Mouse (Mus musculus) intestine, embryonic 14.5 days (tissue): Measurements from ENCODE around the gene Dip2c. TPM values are rescaled to one million over a fixed set of nuclear protein-coding genes. Genes with fewer than 3 reads are reported as not detected.

ENCODE experiments used
- ATAC-seq: fragments of 200-750 bp; cut with Nextera tagmentation; replicated peaks from 2 replicates; pipeline ENCODE4 v1.8.0; 2017; ENCODE audit warnings: low read depth, moderate number of reproducible peaks, moderate TSS enrichment, moderate library complexity; ENCODE audit not compliant: low FRiP score, low TSS enrichment
- DNase-seq: peaks from one replicate; pipeline ENCODE4 v3.0.0-alpha.2; 2018; ENCODE audit warnings: low spot score
- H3K27ac ChIP-seq: fragments of 300-500 bp; sonication (generic); 2 replicates; pipeline ENCODE4 v1.5.1; 2014; ENCODE audit warnings: low read depth, mild to moderate bottlenecking, control low read depth
- H3K27me3 ChIP-seq: fragments of 300-500 bp; sonication (generic); replicated peaks from 2 replicates; pipeline ENCODE4 v1.6.1; 2014; ENCODE audit warnings: low read length, control low read depth; ENCODE audit not compliant: control insufficient read depth, insufficient read depth
- H3K36me3 ChIP-seq: fragments of 300-500 bp; sonication (generic); 2 replicates; pipeline ENCODE4 v1.6.1; 2014; ENCODE audit warnings: low read length, control low read depth; ENCODE audit not compliant: control insufficient read depth, insufficient read depth
- H3K4me1 ChIP-seq: fragments of 300-500 bp; sonication (generic); replicated peaks from 2 replicates; pipeline ENCODE4 v1.6.1; 2014; ENCODE audit warnings: low read length, control low read depth, mixed read lengths; ENCODE audit not compliant: control insufficient read depth, insufficient read depth
- H3K4me2 ChIP-seq: fragments of 300-500 bp; sonication (generic); 2 replicates; pipeline ENCODE4 v1.6.1; 2014; ENCODE audit warnings: low read length
- H3K4me3 ChIP-seq: fragments of 300-500 bp; sonication (generic); 2 replicates; pipeline ENCODE4 v1.5.1; 2014; ENCODE audit warnings: low read depth, low read length, control low read depth, mixed read lengths
- H3K9ac ChIP-seq: fragments of 300-500 bp; sonication (generic); 2 replicates; pipeline ENCODE4 v1.6.1; 2014; ENCODE audit warnings: mild to moderate bottlenecking, low read length
- H3K9me3 ChIP-seq: fragments of 300-500 bp; sonication (generic); 2 replicates; pipeline ENCODE4 v1.6.1; 2016; ENCODE audit warnings: low read length, control low read depth; ENCODE audit not compliant: control insufficient read depth
- WGBS: fragments of 180-500 bp; shearing (Covaris S2); extraction: QIAGEN DNeasy Blood & Tissue Kit; methylation state at CpG from one replicate; pipeline ENCODE4 v1.1.7; 2014; 5-methylcytosine and 5-hydroxymethylcytosine counted together
- polyA plus RNA-seq: library from polyadenylated mRNA; unstranded; fragments of >200 nt; fragmentation: Nextera tagmentation; extraction: Ambion mirVana; gene quantifications from 2 replicates; pipeline ENCODE4 v1.2.1, GENCODE M21; 2014

Dip2c gene
- polyA plus RNA-seq, 1 experiment from 2014 or later: 8.6 TPM

- WGBS: 94% methylated on average over 6 of the region's 6 CpGs
- no peak overlapping the region for H3K27ac ChIP-seq
Measured at GRCm38 (mm10) chr13:9656613-9657012, 380.3 kb downstream of the Dip2c start.

GRCm38 (mm10) chr13:9660711-9661110 is 384.4 kb downstream of the Dip2c start:
- DNase-seq (no peak), ATAC-seq (no peak)
- Histone ChIP-seq H3K9ac (no peak overlapping the region), H3K4me2 (no peak overlapping the region), H3K27ac (no peak overlapping the region), H3K4me3 (no peak overlapping the region), H3K36me3 (peaks cover 37% of the 10 kb centered on the region), H3K4me1 (no peaks in the 10 kb centered on the region), H3K27me3 (no peaks in the 10 kb centered on the region), H3K9me3 (no peaks in the 10 kb centered on the region)
- 68% methylated on average over 1 of the region's 1 CpGs for WGBS

More at GRCm38 (mm10) chr13:9656613-9657012, 380.3 kb downstream of the Dip2c start:
- Histone ChIP-seq H3K27me3 (no peaks in the 10 kb centered on the region), H3K4me3 (no peak overlapping the region), H3K9ac (no peak overlapping the region), H3K36me3 (peaks cover 26% of the 10 kb centered on the region), H3K4me2 (no peak overlapping the region), H3K4me1 (no peaks in the 10 kb centered on the region), H3K9me3 (no peaks in the 10 kb centered on the region)
- ATAC-seq (no peak), DNase-seq (no peak)

GRCm38 (mm10) chr13:9663593-9663992 is 387.3 kb downstream of the Dip2c start:
- Histone ChIP-seq H3K4me3 (no peak overlapping the region), H3K27ac (no peak overlapping the region), H3K4me2 (no peak overlapping the region), H3K27me3 (no peaks in the 10 kb centered on the region), H3K9me3 (no peaks in the 10 kb centered on the region), H3K9ac (no peak overlapping the region), H3K4me1 (no peaks in the 10 kb centered on the region), H3K36me3 (peaks cover 24% of the 10 kb centered on the region)
- 88% methylated on average over 1 of the region's 1 CpGs for WGBS
- ATAC-seq (no peak), DNase-seq (no peak)

- H3K36me3 ChIP-seq: 0 out of 2 replicates have a peak, but pooled peaks cover 12% of the 10 kb centered on the region
- no peak overlapping the region for H3K4me2 ChIP-seq
- H3K9ac ChIP-seq: no peak overlapping the region
- no peak overlapping the region for H3K4me3 ChIP-seq
- ATAC-seq (no peak), DNase-seq (no peak)
- no peak overlapping the region for H3K27ac ChIP-seq
- H3K4me1 ChIP-seq: no peaks in the 10 kb centered on the region
- H3K9me3 ChIP-seq: no peaks in the 10 kb centered on the region
- 87% methylated on average over 7 of the region's 7 CpGs for WGBS
- no peaks in the 10 kb centered on the region for H3K27me3 ChIP-seq
Measured at GRCm38 (mm10) chr13:9667954-9668496, 391.7 kb downstream of the Dip2c start.

GRCm38 (mm10) chr13:9669246-9669645 is 392.9 kb downstream of the Dip2c start:
- Histone ChIP-seq H3K4me3 (no peak overlapping the region), H3K4me1 (no peaks in the 10 kb centered on the region), H3K4me2 (no peak overlapping the region), H3K36me3 (0 out of 2 replicates have a peak, but pooled peaks cover 4% of the 10 kb centered on the region), H3K27me3 (no peaks in the 10 kb centered on the region), H3K27ac (no peak overlapping the region), H3K9me3 (no peaks in the 10 kb centered on the region), H3K9ac (no peak overlapping the region)
- ATAC-seq (no peak), DNase-seq (no peak)
- WGBS: 92% methylated on average over 5 of the region's 5 CpGs

- Histone ChIP-seq H3K4me1 (no peaks in the 10 kb centered on the region), H3K4me2 (no peak overlapping the region), H3K4me3 (no peak overlapping the region), H3K27me3 (no peaks in the 10 kb centered on the region), H3K9ac (no peak overlapping the region), H3K36me3 (no peaks in the 10 kb centered on the region), H3K9me3 (peaks cover 7% of the 10 kb centered on the region; the same call in 1 of the 2 replicates), H3K27ac (no peak overlapping the region)
- DNase-seq: no peak
- ATAC-seq: no peak
- 100% methylated on average over 1 of the region's 1 CpGs for WGBS
Measured at GRCm38 (mm10) chr13:9674126-9674525, 397.8 kb downstream of the Dip2c start.

GRCm38 (mm10) chr13:9681492-9681891 is 405.2 kb downstream of the Dip2c start:
- H3K27ac ChIP-seq: no peak overlapping the region
- H3K4me3 ChIP-seq: no peak overlapping the region
- no peak overlapping the region for H3K9ac ChIP-seq
- no peaks in the 10 kb centered on the region for H3K4me1 ChIP-seq
- no peaks in the 10 kb centered on the region for H3K27me3 ChIP-seq
- peaks cover 45% of the 10 kb centered on the region for H3K36me3 ChIP-seq
- ATAC-seq (no peak), DNase-seq (no peak)
- H3K9me3 ChIP-seq: peaks cover 2% of the 10 kb centered on the region; the same call in 1 of the 2 replicates
- 95% methylated on average over 3 of the region's 3 CpGs for WGBS
- no peak overlapping the region for H3K4me2 ChIP-seq

GRCm38 (mm10) chr13:9683280-9683679 is 407.0 kb downstream of the Dip2c start:
- Histone ChIP-seq H3K4me3 (no peak overlapping the region), H3K9ac (no peak overlapping the region), H3K4me1 (no peaks in the 10 kb centered on the region), H3K27ac (no peak overlapping the region), H3K4me2 (no peak overlapping the region), H3K36me3 (peaks cover 63% of the 10 kb centered on the region), H3K9me3 (no peaks in the 10 kb centered on the region), H3K27me3 (no peaks in the 10 kb centered on the region)
- DNase-seq (no peak), ATAC-seq (no peak)
- 91% methylated on average over 4 of the region's 4 CpGs for WGBS

- Histone ChIP-seq H3K4me3 (no peak overlapping the region), H3K4me1 (no peaks in the 10 kb centered on the region), H3K27ac (no peak overlapping the region), H3K4me2 (no peak overlapping the region), H3K9me3 (no peaks in the 10 kb centered on the region), H3K27me3 (no peaks in the 10 kb centered on the region), H3K9ac (no peak overlapping the region), H3K36me3 (peaks cover 73% of the 10 kb centered on the region)
- no peak for DNase-seq
- 92% methylated on average over 11 of the region's 11 CpGs for WGBS
- no peak for ATAC-seq
Measured at GRCm38 (mm10) chr13:9684153-9684923, 408.0 kb downstream of the Dip2c start.
